Mouse (Mus musculus) gastrocnemius, adult 8-10 months (tissue): ENCODE results near the gene Mkln1. TPM values are rescaled to one million over a fixed set of nuclear protein-coding genes. Genes with fewer than 3 reads are reported as not detected.
"Not testable (repeated sequence)": the region's sequence is repeated elsewhere in the genome, so short reads cannot be mapped to it uniquely, and the experiment has no call there.

Experiments
- DNase-seq, 2 experiments: peaks; one replicate each; pipeline ENCODE4 v3.0.0; 2022; ENCODE audit warnings: low spot score in 2 of 2
- total RNA-seq, 4 experiments: library from RNA; stranded (reverse); gene quantifications; 2 replicates each; pipeline ENCODE4 v1.2.4; 2022

Gene Mkln1
- total RNA-seq, 4 experiments from 2014 or later, result 145 to 178 (median 153) TPM

DNA sequence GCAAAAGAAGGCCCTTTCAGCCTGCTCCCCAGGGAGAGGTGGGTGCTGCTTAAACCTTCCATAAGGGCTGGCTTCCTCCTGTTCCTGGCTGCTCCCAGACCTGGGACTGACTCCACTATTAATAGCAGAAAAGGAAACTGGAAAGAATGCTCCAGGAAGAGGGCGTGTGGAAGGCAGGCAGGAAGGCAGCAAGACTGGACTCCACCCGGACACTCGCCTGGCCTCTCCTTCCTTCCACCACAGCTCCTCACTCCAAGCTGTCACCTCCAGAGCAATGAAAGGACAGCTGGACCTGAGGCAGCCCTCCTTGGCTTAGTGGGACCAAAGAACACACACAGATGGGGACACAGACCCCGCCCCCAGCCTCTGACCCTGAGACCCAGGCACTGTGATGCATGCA, 145.8 kb downstream of the Mkln1 start:
- no peak for DNase-seq

DNA sequence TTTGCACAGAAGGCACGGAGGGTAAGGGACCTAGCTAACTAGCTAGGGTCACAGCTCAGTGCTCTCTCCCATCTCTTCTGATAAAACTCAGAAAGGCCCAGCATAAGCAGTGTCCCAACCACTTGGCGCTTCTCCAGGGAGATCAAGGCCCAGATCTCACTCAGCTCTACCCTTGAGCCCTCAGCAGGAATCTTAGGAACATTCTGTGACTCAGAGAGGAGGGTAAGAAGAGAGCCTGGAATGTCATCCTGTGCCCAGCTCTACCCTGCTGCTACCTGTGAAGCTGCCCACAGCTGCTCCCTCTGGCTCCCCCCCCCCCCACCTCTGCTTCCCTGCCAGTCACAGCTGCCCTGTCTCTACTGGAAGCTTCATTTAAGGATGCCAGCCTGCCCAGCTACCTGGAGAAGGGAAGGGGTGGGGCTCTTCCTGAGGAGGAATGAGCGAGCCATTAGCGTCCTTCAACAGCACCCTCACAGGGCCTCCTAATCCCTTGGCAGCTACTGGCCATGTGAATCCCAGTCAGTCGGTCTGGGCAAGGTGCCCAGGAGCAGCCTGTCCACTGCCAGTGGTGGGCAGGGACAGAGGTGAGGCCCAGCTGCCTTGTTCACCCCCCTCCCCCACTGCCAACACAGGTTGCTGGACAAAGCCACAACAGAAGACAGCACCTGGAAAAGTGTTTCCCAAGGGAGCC, 151.0 kb downstream of the Mkln1 start:
- DNase-seq, result peak in 1 of 2 experiments; percentile 25

DNA sequence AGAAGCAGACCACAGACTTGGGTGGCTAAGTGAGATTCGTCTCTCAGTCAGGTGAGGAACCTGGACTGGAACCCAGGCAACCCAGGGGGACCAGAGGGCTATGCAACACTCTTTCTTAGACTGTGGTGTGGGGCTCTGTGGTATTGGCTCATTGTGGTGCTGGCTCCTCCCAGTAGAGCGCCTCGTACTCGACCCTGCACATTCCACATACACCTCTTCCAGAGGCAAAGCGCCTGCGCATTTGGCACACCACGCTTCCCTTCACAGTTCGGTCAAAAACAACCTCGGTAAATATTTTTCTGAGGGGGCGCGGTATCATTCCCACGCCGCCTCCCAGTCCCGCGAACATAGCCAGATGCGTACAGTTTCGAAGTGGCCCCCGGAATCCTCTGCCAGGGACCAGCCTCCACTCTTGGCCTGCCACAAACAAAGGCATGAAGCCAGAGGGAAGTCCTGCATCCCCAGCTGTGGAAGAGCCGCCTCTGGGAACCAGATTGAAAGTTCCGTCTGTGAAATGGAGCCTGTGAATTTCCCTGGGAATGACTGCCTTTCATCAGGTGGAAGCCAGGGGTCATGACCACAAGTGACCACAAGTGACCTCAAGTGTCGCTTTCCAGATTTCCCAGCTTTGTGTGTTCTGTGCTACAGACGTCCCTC, 152.5 kb downstream of the Mkln1 start:
- no peak for DNase-seq

DNA sequence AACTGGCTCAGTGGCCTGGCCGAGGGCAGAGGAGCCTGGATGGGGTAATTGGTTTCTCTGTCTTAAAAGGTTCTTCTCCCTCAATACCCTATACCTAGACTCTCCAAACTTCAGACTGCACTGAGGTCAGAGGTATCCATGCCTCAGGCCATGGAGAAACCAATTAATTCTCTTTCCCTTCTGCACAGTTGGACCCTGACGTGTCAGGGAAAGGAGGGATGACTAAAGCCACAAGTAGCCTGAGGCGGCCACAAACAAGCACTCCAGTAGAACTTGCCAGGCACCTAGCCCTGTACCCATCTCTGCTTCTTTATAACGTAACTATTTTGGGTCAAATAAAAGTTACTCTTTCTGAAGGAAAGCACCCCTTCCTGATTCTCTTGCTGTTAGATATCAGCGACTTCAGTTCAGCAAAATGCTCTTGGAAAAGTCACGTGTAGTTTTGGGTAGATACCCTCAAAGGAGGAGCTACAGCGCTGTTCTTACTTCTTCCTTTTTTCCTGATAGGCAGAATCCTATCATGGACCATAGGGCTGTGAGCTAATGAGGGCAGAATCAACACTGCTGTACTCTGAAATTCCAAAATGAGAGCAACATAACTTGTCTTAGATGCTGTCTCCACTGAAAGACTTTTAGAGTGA, 158.0 kb downstream of the Mkln1 start:
- no peak for DNase-seq

DNA sequence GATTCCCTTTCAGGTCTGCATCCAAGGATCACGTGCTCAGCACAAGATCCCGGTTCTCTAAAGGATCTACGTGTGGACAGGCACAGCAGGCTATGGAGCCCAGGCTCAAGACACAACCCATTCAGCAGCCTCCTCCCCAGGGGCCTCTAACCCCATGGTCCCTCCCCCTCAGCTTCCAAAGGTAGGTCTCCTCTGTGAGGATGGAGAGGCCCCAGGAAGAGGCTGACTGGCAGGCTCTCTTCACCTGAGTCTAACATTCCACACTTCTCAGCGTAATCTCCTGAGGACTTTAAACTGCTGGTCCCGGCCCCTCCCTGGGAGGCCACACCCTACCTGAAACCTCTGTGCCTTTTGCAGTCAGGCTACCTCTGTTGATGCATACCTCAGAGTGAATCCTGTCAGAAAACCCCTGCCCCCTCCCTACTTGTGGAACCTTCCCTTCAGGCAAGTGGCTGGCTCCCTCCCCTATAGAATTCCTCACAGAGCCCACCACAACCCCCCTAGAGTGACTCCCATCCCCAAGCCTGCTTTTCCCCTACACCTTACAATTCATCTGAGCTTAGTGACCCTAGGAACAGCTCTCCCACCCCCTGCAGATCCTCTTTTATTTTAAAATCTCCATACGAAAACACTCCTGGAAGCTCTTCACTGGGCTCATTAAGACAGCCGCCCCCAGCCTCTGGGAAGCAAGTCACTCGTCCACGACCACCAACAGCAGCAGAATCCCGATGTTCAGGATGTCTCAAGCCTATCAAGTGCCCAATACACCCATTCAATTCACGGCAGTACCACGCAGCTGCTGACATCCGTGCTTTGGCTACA, 161.8 kb downstream of the Mkln1 start:
- DNase-seq, result no peak

DNA sequence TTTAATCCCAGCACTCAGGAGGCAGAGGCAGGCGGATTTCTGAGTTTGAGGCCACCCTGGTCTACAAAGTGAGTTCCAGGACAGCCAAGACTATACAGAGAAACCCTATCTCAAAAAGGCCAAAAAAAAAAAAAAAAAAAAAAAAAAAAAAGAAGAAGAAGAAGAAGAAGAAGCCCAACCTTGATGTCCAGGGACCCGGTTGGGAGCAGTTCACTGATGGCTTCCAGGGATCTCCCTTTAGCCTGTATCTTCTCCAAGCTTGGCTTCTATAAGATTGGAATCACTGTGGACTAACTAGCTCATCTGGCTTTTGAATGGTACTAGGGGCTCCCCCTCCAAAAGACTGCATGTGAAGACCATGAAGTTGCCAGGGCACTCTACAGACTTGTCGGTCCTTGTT, 163.4 kb downstream of the Mkln1 start:
- DNase-seq, result not testable (repeated sequence)

DNA sequence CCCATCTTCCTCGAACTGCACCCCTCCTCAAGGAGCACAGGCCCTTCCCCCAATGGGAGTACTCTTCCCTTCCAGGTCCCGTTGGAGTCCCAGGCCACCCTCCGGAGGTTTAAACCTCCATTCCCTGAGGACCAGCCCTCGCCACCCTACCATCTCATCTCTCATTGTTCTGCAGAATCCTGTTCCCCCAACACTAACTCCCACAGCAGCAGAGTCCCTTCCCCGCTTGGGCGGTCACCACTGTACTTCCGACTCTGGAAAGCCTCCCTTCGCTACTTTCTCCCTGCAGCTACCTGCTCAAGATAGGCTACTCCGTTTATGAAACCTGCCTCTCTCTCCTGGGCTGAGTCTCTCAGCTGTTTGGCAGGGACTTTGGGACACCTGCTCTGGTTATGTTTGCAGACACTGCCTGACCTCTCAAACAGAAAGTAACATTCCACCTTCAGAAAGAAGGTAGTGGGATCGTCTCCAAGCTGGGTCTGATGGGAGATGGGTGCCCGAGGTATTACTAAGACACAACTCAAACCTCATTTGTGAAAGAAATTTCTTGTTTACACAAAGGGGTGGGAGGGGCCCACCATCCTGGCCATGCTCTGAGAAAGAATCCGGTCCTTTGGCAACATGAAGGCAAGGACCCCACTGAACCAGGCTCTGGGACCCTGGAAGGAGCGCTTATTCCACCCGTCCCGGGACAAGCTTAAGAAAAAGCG, 164.0 kb downstream of the Mkln1 start:
- DNase-seq, result no peak

DNA sequence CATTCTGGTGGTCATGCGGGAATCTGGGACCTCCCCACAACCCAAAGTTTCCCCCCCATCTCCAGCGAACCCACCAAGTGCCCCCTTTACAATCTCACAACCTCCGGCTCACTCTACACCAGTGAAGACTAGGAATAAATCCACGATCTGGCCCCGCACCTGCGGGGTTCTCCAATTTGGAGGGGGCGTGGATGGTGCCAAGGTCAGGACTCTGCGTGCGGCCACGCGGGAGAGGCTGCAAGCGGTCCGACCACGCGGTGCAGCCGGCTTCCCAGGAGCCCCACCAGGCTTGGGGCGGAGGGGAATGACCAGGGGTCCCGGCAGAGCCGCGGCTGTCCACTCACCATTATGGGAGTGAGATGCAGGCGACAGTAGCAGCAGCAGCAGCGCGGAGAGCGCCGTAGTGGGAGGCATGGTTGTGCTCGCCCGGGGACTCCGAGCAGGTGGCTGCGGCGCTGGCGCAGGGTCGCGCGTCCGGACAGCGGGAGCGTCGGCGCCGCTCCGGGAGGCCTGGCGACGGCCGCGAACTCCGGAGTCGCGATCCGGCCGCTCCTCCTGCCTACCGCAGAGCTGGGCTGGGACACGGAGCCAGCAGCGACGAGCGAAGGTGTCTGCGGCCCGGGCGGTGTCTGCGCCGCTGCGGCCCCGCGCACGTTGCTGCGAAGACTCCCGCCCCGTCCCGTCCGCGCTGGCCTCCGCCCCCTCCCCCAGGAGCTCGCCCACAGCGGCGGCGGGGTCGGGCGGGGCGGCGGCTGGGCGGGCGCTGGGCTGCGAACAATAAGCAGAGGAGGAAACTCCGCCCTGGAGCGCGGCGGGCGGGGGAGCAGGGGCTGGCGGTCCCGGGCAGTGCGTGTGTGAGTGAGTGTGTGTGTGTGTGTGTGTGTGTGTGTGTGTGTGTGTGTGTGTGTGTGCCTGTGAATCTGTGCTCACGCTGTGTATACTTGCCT, 165.0 kb downstream of the Mkln1 start, which contains the start of gene Podxl:
Gene Podxl, minus strand, starts transcription at position 747 of the 947 bp plus-strand sequence.
- peak; percentile 27 to 44 for DNase-seq

DNA sequence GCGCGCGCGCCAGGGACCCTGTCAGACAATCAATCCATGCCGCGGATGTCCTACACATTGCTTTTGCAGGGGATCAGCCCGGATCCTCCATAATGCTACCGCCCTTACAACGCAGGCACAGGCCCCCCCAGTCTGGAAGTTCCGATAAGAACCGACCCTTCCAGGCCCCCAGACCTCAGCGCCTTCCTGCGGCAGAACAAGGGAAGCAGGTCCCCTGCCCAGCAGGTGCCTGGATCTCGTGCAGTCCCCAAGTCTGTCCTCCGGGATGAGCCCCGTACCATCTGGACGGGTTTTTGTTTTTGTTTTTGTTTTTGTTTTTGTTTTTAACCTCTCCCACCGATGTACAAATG, 165.6 kb downstream of the Mkln1 start:
- no peak for DNase-seq

DNA sequence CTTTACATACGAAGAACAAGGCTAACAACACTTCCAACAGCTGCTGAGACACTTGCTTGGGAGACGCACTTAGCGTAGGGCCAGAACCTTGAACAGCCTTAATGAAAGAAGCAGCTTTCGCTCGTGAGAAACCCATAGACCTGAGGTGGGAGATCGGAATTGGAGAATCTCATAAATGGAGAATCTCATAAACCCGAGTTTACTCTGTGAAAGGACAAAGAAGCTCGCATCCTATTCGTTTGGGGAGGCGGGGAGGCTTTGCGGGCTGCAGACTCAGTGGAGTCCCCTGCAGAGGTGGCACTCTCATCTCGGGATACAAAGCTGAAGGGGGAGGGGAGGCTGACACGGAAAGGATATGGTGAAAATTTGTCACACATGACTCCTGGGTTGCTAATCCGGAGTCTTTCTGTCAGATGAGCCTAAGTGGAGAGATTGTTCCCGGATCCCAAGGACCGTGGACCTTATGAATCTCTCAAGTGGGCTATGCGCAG, 166.4 kb downstream of the Mkln1 start:
- no peak for DNase-seq

Other genes starting within 250 kb of the Mkln1 start
- gene Podxl, start 165.2 kb downstream of the Mkln1 start, total RNA-seq, result 10 to 100 TPM; 16.1 to 22.2 (median 18.0) TPM